10 mouse cellular contexts compared by ENCODE assay signal in genomic region chr5:137295296-137295695, GRCm38 (mm10). TPM values are rescaled to one million over a fixed set of nuclear protein-coding genes. Genes with fewer than 3 reads are reported as not detected.
A peak's percentile ranks its signal among the peaks of the same experiment; 100 is the strongest.
DNase-seq lines count a peak whose midpoint lies in the region; ATAC-seq and TF ChIP-seq lines count a peak whose summit lies in the region.
"Had no signal": no experiment of that assay in that cellular context is flagged by ENCODE, and none has a peak within 500 bp of the region (broad histone marks: within the 10 kb centered on the region; RNA-seq: fewer than 3 reads in every experiment).

No protein-coding gene starts in this region.

- no peak for TF ChIP-seq CTCF in liver, embryonic 14.5 days (IDR thresholded peaks at IDR 0.05; ENCODE audit: low read depth)

- DNase-seq in cerebellum, adult 11 months = peak; percentile 26
- DNase-seq in liver, embryonic 14.5 days (ENCODE audit: low read depth in 3 of 3, low spot score in 3 of 3) = no peak
- DNase-seq in ovary, postnatal 36 days (ENCODE audit: low spot score) = no peak
- no peak for DNase-seq in layer of hippocampus, adult 9-11 months
- DNase-seq in layer of hippocampus, postnatal 25 days (ENCODE audit: extremely low spot score in 1 of 2, low spot score in 1 of 2) = no peak
- DNase-seq: adrenal gland, adult 8-10 months; thymus, adult 18-20 months had no signal

- no peaks in the 10 kb centered on the region for H3K9me3 ChIP-seq in megakaryocyte, embryonic 14.5 days
- no peaks in the 10 kb centered on the region for H3K9me3 ChIP-seq in liver, embryonic 14.5 days (ENCODE audit: control insufficient read depth, low read length)

- H3K4me3 ChIP-seq in megakaryocyte, embryonic 14.5 days (replicated peaks) = peak overlapping the region; percentile 96
- H3K4me3 ChIP-seq in liver, embryonic 14.5 days (ENCODE audit: insufficient read depth in 1 of 2, low read depth in 2 of 2, low read length in 2 of 2) = peak overlapping the region; percentile 54 to 82

- H3K36me3 ChIP-seq in megakaryocyte, embryonic 14.5 days (replicated peaks; ENCODE audit: low read length) = peaks cover 84% of the 10 kb centered on the region
- H3K36me3 ChIP-seq in liver, embryonic 14.5 days (replicated peaks; ENCODE audit: control insufficient read depth, insufficient read depth, low read depth) = peaks cover 52% of the 10 kb centered on the region

- peak overlapping the region; percentile 99 for H3K27ac ChIP-seq in liver, embryonic 14.5 days

- WGBS in liver, embryonic 14.5 days (ENCODE audit: insufficient replicate concordance) = 68% methylated on average over 9 of the region's 9 CpGs

- TF ChIP-seq EP300 in liver, embryonic 14.5 days (IDR thresholded peaks at IDR 0.05; ENCODE audit: low read depth) = no peak

- peak overlapping the region; percentile 73; the same call in 1 of the 2 replicates for H3K9ac ChIP-seq in liver, embryonic 14.5 days (replicated peaks)

- peak overlapping the region; percentile 100 for H3K4me2 ChIP-seq in liver, embryonic 14.5 days (ENCODE audit: low read depth)

- no peaks in the 10 kb centered on the region for H3K27me3 ChIP-seq in megakaryocyte, embryonic 14.5 days (replicated peaks)
- no peaks in the 10 kb centered on the region for H3K27me3 ChIP-seq in liver, embryonic 14.5 days (ENCODE audit: control insufficient read depth, insufficient read depth, low read length)

- no peak for ATAC-seq in cerebellum, adult (ENCODE audit: insufficient number of reproducible peaks, low FRiP score, low TSS enrichment)
- no peak for ATAC-seq in megakaryocyte, adult 5-6 weeks (ENCODE audit: poor library complexity, severe bottlenecking)
- ATAC-seq in liver, embryonic 14.5 days (ENCODE audit: insufficient read depth) = no peak

- H3K4me1 ChIP-seq in megakaryocyte, embryonic 14.5 days = peaks cover 85% of the 10 kb centered on the region
- peaks cover 18 to 30% of the 10 kb centered on the region in 2 experiments for H3K4me1 ChIP-seq in liver, embryonic 14.5 days (replicated peaks; ENCODE audit: control insufficient read depth in 2 of 2, insufficient read depth in 2 of 2, low read length in 1 of 2)

RNA-seq across cellular contexts. Expression of gene Ufsp1, which starts 0.9 kb away (rescaled TPM):
- polyA plus RNA-seq in megakaryocyte, embryonic 14.5 days (2012; ENCODE audit: insufficient read depth, low replicate concordance) = 278 and 294 TPM in 2 replicates
- total RNA-seq in megakaryocyte, adult 5-6 weeks (2015) = 0.18 and 1.4 TPM in 2 replicates
- 0.24 and 0.59 TPM in 2 replicates for total RNA-seq in megakaryocyte, adult 5-6 weeks (2017)
- polyA plus RNA-seq in liver, embryonic 14.5 days (2012; rRNA removed) = 8.2 and 9.4 TPM in 2 replicates
- polyA plus RNA-seq in liver, embryonic 14.5 days (2014; fragmentation: Nextera tagmentation; extraction: Ambion mirVana) = 6.3 and 7.9 TPM in 2 replicates
- 10 to 100 TPM; 14.3 to 16.0 TPM for total RNA-seq in layer of hippocampus, postnatal 25 days (2021)

RNA-seq across cellular contexts. Expression of gene Ache, which starts 8.0 kb away (rescaled TPM):
- polyA plus RNA-seq in megakaryocyte, embryonic 14.5 days (2012; ENCODE audit: insufficient read depth, low replicate concordance) = 206 and 642 TPM in 2 replicates
- 0.09 and 0.50 TPM in 2 replicates for total RNA-seq in megakaryocyte, adult 5-6 weeks (2015)
- total RNA-seq in megakaryocyte, adult 5-6 weeks (2017) = 0.07 and 0.08 TPM in 2 replicates
- polyA plus RNA-seq in liver, embryonic 14.5 days (2012; rRNA removed) = 18.1 and 20.5 TPM in 2 replicates
- 12.4 and 16.6 TPM in 2 replicates for polyA plus RNA-seq in liver, embryonic 14.5 days (2014; fragmentation: Nextera tagmentation; extraction: Ambion mirVana)
- total RNA-seq in layer of hippocampus, postnatal 25 days (2021) = 10 to 100 TPM; 63.8 to 67.6 TPM

RNA-seq across cellular contexts. Expression of gene Srrt, which starts 12.2 kb away (rescaled TPM):
- polyA plus RNA-seq in megakaryocyte, embryonic 14.5 days (2012; ENCODE audit: insufficient read depth, low replicate concordance) = 163 and 271 TPM in 2 replicates
- 71.9 and 97.1 TPM in 2 replicates for total RNA-seq in megakaryocyte, adult 5-6 weeks (2015)
- total RNA-seq in megakaryocyte, adult 5-6 weeks (2017) = 158 and 222 TPM in 2 replicates
- polyA plus RNA-seq in liver, embryonic 14.5 days (2012; rRNA removed) = 64.1 and 93.4 TPM in 2 replicates
- polyA plus RNA-seq in liver, embryonic 14.5 days (2014; fragmentation: Nextera tagmentation; extraction: Ambion mirVana) = 50.2 and 56.0 TPM in 2 replicates
- 100 to 1,000 TPM; 164 to 213 TPM for total RNA-seq in layer of hippocampus, postnatal 25 days (2021)

RNA-seq across cellular contexts. Expression of gene Trip6, which starts 18.9 kb away (rescaled TPM):
- polyA plus RNA-seq in megakaryocyte, embryonic 14.5 days (2012; ENCODE audit: insufficient read depth, low replicate concordance) = 35.0 and 68.0 TPM in 2 replicates
- total RNA-seq in megakaryocyte, adult 5-6 weeks (2015) = 4.1 and 4.2 TPM in 2 replicates
- 2.1 and 2.9 TPM in 2 replicates for total RNA-seq in megakaryocyte, adult 5-6 weeks (2017)
- polyA plus RNA-seq in liver, embryonic 14.5 days (2012; rRNA removed) = 6.7 and 7.2 TPM in 2 replicates
- 4.9 and 6.4 TPM in 2 replicates for polyA plus RNA-seq in liver, embryonic 14.5 days (2014; fragmentation: Nextera tagmentation; extraction: Ambion mirVana)
- 1 to 10 TPM; 4.6 to 6.4 TPM for total RNA-seq in layer of hippocampus, postnatal 25 days (2021)

RNA-seq across cellular contexts. Expression of gene Slc12a9, which starts 38.1 kb away (rescaled TPM):
- 2.5 and 6.4 TPM in 2 replicates for polyA plus RNA-seq in megakaryocyte, embryonic 14.5 days (2012; ENCODE audit: insufficient read depth, low replicate concordance)
- total RNA-seq in megakaryocyte, adult 5-6 weeks (2015) = 12.8 and 13.4 TPM in 2 replicates
- total RNA-seq in megakaryocyte, adult 5-6 weeks (2017) = 20.9 and 21.6 TPM in 2 replicates
- polyA plus RNA-seq in liver, embryonic 14.5 days (2012; rRNA removed) = 2.2 and 2.4 TPM in 2 replicates
- 1.2 TPM in 2 replicates for polyA plus RNA-seq in liver, embryonic 14.5 days (2014; fragmentation: Nextera tagmentation; extraction: Ambion mirVana)
- 10 to 100 TPM; 24.9 to 32.8 TPM for total RNA-seq in layer of hippocampus, postnatal 25 days (2021)

Comparison
In these comparisons a context has a peak if more than half of its experiments do, and no peak if none do; other contexts are left out.
1. RNA of gene Ufsp1, which starts 0.9 kb away (total RNA-seq): 14.3 to 16.0 TPM in layer of hippocampus, postnatal 25 days; 0.18 to 1.4 TPM in megakaryocyte, adult 5-6 weeks; every median in the first group is over 4 times any median in the second.
2. RNA of gene Ache, which starts 8.0 kb away (total RNA-seq): 63.8 to 67.6 TPM in layer of hippocampus, postnatal 25 days; 0.07 to 0.50 TPM in megakaryocyte, adult 5-6 weeks; every median in the first group is over 10 times any median in the second.